Mouse (Mus musculus) limb, embryonic 14.5 days (tissue): Measurements from ENCODE around the gene Sgcb. TPM values are rescaled to one million over a fixed set of nuclear protein-coding genes. Genes with fewer than 3 reads are reported as not detected.
"Not testable (repeated sequence)": the region's sequence is repeated elsewhere in the genome, so short reads cannot be mapped to it uniquely, and the experiment has no call there.

Source experiments
- ATAC-seq: fragments of 200-750 bp; cut with Nextera tagmentation; 2 replicates; pipeline ENCODE4 v1.8.0; 2017; ENCODE audit warnings: low read depth, moderate number of reproducible peaks, moderate TSS enrichment; ENCODE audit not compliant: low FRiP score
- DNase-seq: peaks from one replicate; pipeline ENCODE4 v3.0.0-alpha.2; 2015; ENCODE audit warnings: low spot score
- H3K27ac ChIP-seq: fragments of 300-500 bp; sonication (generic); replicated peaks from 2 replicates; pipeline ENCODE4 v1.5.1; 2014; ENCODE audit warnings: low read depth, mild to moderate bottlenecking, low read length, moderate library complexity, mixed read lengths
- H3K27me3 ChIP-seq: fragments of 300-500 bp; sonication (generic); 2 replicates; pipeline ENCODE4 v1.6.1; 2014; ENCODE audit warnings: low read length, mixed read lengths; ENCODE audit not compliant: control insufficient read depth, insufficient read depth
- H3K36me3 ChIP-seq: fragments of 300-500 bp; sonication (generic); 2 replicates; pipeline ENCODE4 v1.6.1; 2014; ENCODE audit warnings: mild to moderate bottlenecking, low read length, moderate library complexity, mixed read lengths; ENCODE audit not compliant: control insufficient read depth, insufficient read depth
- H3K4me1 ChIP-seq: fragments of 300-500 bp; sonication (generic); 2 replicates; pipeline ENCODE4 v1.6.1; 2014; ENCODE audit warnings: antibody characterized with exemption, low read length, mixed read lengths; ENCODE audit not compliant: control insufficient read depth, insufficient read depth
- H3K4me2 ChIP-seq: fragments of 300-500 bp; sonication (generic); replicated peaks from 2 replicates; pipeline ENCODE4 v1.6.1; 2014; ENCODE audit warnings: low read depth, mild to moderate bottlenecking, low read length, moderate library complexity; ENCODE audit not compliant: severe bottlenecking
- H3K4me3 ChIP-seq: fragments of 300-500 bp; sonication (generic); replicated peaks from 2 replicates; pipeline ENCODE4 v1.5.1; 2014; ENCODE audit warnings: low read length
- H3K9ac ChIP-seq: fragments of 300-500 bp; sonication (generic); 2 replicates; pipeline ENCODE4 v1.6.1; 2014; ENCODE audit warnings: mild to moderate bottlenecking, low read depth, low read length, moderate library complexity; ENCODE audit not compliant: severe bottlenecking
- H3K9me3 ChIP-seq: fragments of 300-500 bp; sonication (generic); 2 replicates; pipeline ENCODE4 v1.6.1; 2016; ENCODE audit warnings: low read length; ENCODE audit not compliant: control insufficient read depth
- POLR2A ChIP-seq: fragments of 200-500 bp; IDR thresholded peaks from 2 replicates; pipeline ENCODE4 v1.8.0; 2012; ENCODE audit warnings: inconsistent platforms, mild to moderate bottlenecking, moderate library complexity, borderline replicate concordance; ENCODE audit not compliant: insufficient read depth, insufficient read length; ENCODE audit errors: extremely low read depth
- WGBS: fragments of 180-500 bp; shearing (Covaris S2); extraction: QIAGEN DNeasy Blood & Tissue Kit; methylation state at CpG from one replicate; pipeline ENCODE4 v1.1.7; 2014; 5-methylcytosine and 5-hydroxymethylcytosine counted together
- polyA plus RNA-seq, 2 experiments: library from polyadenylated mRNA; depleted of rRNA in 1 of 2; stranded (reverse) in 1 of 2; unstranded in 1 of 2; fragments of >200 nt; fragmentation: Nextera tagmentation in 1 of 2; extraction: Ambion mirVana in 1 of 2; gene quantifications; 2 replicates each; pipeline versions ENCODE4 v1.2.1 to v1.2.3; 2012 to 2014

Sgcb gene
- polyA plus RNA-seq, 2 experiments = 38.6 to 49.7 TPM

DNA sequence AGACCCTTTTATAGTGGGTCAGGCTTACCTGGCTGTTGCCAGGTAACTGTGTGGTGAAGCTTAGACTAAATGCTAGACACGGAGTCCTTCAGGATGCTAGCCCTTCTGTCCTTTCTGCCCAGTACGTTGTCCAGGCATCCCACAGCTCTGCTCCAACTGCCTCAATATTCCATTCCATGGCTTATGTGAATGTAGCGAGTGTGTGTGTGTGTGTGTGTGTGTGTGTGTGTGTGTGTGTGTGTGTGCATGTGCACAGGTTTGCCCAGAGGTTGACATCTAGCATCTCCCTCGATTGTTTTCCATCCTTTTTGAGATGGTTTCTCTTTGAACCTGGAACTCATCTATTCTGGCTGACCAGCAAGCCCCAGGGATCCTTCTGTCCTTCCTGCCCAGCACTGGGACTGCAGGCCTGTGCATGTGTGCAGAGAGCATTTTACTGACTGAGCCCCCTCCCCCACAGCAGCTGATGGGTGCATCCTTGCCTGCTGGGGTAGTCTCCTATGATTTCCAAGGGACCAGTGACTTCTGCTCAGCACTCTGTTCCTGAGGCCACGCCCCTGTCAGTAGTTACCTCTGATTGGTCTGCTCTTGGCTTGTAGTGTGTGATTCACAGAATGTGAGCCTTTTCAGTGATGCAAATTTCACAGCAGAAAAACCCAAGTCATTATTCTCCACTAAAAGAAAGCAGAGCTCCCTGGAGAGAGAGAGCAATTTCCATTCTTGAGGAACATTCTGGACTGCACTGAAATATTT is 48.5 kb downstream of the Sgcb start:
- Histone ChIP-seq H3K27me3 (no peaks in the 10 kb centered on the region), H3K27ac (no peak overlapping the region), H3K4me3 (no peak overlapping the region), H3K4me1 (no peaks in the 10 kb centered on the region), H3K4me2 (no peak overlapping the region), H3K9me3 (no peaks in the 10 kb centered on the region), H3K9ac (no peak overlapping the region), H3K36me3 (no peaks in the 10 kb centered on the region)
- no peak for DNase-seq
- no peak for ATAC-seq
- WGBS = 68% methylated on average over 5 of the region's 5 CpGs
- TF ChIP-seq POLR2A = no peak

DNA sequence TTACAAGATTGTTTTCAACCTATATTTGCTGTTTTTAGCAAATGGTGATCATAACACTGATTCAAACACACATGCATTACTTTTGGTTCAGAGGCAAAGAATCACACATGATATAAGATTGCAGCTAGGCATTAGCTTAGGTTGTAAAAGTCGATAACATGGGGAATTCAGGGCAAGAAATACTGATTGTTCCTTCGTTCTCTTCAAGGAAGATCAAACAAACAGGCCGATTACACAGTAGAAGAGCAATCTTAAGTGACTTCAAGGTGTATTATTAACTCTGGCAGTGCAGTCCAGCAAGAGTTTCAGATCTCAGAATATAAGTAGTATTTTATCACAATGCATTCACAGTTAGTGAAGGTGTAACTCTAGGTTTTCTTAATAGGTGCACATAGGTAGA is 60.5 kb downstream of the Sgcb start:
- no peaks in the 10 kb centered on the region for H3K36me3 ChIP-seq
- no peak for DNase-seq
- H3K4me3 ChIP-seq = no peak overlapping the region
- no peaks in the 10 kb centered on the region for H3K27me3 ChIP-seq
- H3K9ac ChIP-seq = no peak overlapping the region
- H3K4me2 ChIP-seq = no peak overlapping the region
- no peak for TF ChIP-seq POLR2A
- 74% methylated on average over 3 of the region's 3 CpGs for WGBS
- H3K27ac ChIP-seq = no peak overlapping the region
- H3K4me1 ChIP-seq = no peaks in the 10 kb centered on the region
- no peak for ATAC-seq
- no peaks in the 10 kb centered on the region for H3K9me3 ChIP-seq

DNA sequence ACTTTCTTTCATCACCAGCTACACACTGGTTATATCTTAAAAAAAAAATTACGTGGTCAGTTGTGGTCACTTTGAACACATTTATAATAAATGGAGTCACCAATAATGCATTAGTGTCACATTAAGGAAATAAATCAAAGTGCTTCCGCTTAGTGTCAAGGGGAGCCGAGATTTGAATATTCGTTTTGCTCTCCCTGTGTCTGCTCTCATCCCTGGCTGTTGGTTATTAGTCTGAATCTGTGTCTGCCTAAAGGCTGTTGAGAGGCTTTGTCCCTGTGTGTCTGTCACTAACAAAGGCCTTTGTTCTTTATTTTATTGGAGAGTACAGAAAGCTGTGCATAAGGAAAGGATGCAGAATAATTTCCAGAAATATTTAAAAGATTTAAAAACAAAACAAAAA is 61.0 kb downstream of the Sgcb start:
- no peak for ATAC-seq
- Histone ChIP-seq H3K4me3 (no peak overlapping the region), H3K27ac (no peak overlapping the region), H3K36me3 (no peaks in the 10 kb centered on the region), H3K27me3 (no peaks in the 10 kb centered on the region), H3K4me2 (no peak overlapping the region), H3K9ac (no peak overlapping the region), H3K9me3 (no peaks in the 10 kb centered on the region), H3K4me1 (no peaks in the 10 kb centered on the region)
- TF ChIP-seq POLR2A = no peak
- 81% methylated on average over 4 of the region's 4 CpGs for WGBS
- no peak for DNase-seq

DNA sequence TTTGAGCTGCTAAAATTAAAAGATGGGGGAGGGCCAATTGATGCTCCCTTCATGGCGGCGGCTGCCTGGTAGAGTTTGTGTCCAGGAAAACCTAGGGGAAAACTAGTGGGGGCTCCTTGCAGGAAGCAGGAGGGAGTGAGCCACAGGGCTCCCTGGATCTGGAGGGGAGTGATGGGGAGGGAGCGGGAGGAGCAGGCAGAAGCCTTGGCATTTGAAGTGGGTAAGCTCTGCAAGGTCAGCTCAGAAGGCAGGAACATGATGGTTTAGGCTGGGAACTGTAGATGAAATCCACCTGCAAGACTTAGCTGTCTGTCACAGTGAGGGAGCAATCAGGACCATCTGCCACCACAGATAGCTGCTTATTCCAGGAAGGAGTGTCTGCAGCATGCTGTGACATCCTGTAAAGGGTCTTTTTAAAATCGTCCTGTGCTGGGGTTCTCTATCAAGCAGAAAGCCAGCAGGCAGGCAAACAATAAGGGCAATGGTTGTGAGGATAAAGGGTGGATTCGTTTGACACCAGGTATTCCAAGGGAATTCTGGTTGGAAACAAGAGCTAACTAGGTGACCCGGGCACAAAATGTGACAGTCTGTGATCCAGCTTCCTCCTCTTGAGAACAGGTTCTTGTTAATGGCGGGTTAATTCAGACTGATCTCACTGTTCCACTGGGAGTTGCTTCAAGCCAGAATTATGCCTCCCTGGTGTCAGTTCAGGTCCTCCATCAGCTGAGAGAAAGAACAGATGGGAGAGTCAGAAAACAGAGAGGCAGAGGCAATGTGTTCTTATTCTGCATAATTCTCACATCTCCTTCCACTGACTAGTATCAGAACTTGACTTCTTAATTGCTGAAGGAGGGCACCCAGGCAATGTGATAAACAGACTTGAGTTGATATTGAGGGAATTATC is 62.1 kb downstream of the Sgcb start:
- Histone ChIP-seq H3K27me3 (no peaks in the 10 kb centered on the region), H3K4me1 (no peaks in the 10 kb centered on the region), H3K4me2 (no peak overlapping the region), H3K27ac (no peak overlapping the region), H3K9me3 (no peaks in the 10 kb centered on the region), H3K9ac (no peak overlapping the region), H3K36me3 (no peaks in the 10 kb centered on the region), H3K4me3 (no peak overlapping the region)
- no peak for TF ChIP-seq POLR2A
- ATAC-seq (no peak), DNase-seq (no peak)
- WGBS = 40% methylated on average over 6 of the region's 7 CpGs

DNA sequence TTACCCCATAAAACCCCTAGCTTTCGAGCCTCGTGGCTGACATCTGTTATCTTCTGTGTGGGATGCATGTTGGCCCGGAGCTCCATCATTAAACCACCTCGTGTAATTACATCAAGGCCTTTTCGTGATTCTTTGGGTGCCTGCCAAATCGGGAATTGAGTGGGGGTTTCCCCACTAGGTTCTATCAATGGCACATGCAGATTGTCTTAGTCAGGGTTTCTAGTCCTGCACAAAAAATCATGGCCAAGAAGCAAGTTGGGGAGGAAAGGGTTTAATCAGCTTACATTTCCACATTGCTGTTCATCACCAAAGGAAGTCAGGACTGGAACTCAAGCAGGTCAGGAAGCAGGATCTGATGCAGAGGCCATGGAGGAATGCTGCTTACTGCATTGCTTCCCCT is 63.6 kb downstream of the Sgcb start:
- not testable (repeated sequence) for H3K4me2 ChIP-seq, H3K4me1 ChIP-seq, H3K9ac ChIP-seq, H3K27ac ChIP-seq, H3K36me3 ChIP-seq, DNase-seq, ATAC-seq, H3K27me3 ChIP-seq, H3K9me3 ChIP-seq, H3K4me3 ChIP-seq
- WGBS = 44% methylated on average over 6 of the region's 6 CpGs

Other genes starting within 250 kb of the Sgcb start
- 0.35 and 0.45 TPM in 2 replicates for gene Cwh43, start 241.7 kb downstream of the Sgcb start, polyA plus RNA-seq (2012; rRNA removed)
- 0.70 and 1.4 TPM in 2 replicates for gene Cwh43, start 241.7 kb downstream of the Sgcb start, polyA plus RNA-seq (2014; fragmentation: Nextera tagmentation; extraction: Ambion mirVana)
- gene Dcun1d4, start 166.8 kb downstream of the Sgcb start, polyA plus RNA-seq (2012; rRNA removed) = 19.4 and 19.9 TPM in 2 replicates
- 27.0 and 34.2 TPM in 2 replicates for gene Dcun1d4, start 166.8 kb downstream of the Sgcb start, polyA plus RNA-seq (2014; fragmentation: Nextera tagmentation; extraction: Ambion mirVana)
- 0.05 and 0.11 TPM in 2 replicates for gene Lrrc66, start 15.3 kb downstream of the Sgcb start, polyA plus RNA-seq (2012; rRNA removed)
- gene Lrrc66, start 15.3 kb downstream of the Sgcb start, polyA plus RNA-seq (2014; fragmentation: Nextera tagmentation; extraction: Ambion mirVana) = 0.08 TPM in 1 of 2 replicates, not detected in the other
- gene Spata18, start 3.6 kb upstream of the Sgcb start, polyA plus RNA-seq (2012; rRNA removed) = 2.0 and 2.5 TPM in 2 replicates
- 1.4 and 1.8 TPM in 2 replicates for gene Spata18, start 3.6 kb upstream of the Sgcb start, polyA plus RNA-seq (2014; fragmentation: Nextera tagmentation; extraction: Ambion mirVana)